Mouse (Mus musculus): ENCODE measurements around the gene Adtrp. TPM values are rescaled to one million over a fixed set of nuclear protein-coding genes. Genes with fewer than 3 reads are reported as not detected.

The Adtrp gene
- polyA plus RNA-seq (2012; rRNA removed): 48.1 and 76.9 TPM in 2 replicates

- H3K4me3 ChIP-seq (ENCODE audit: low read depth, low read length): peak within 1 kb of the TSS; percentile 52
- WGBS: 35% methylated on average over 11 of the region's 11 CpGs
- H3K4me1 ChIP-seq (ENCODE audit: control insufficient read depth, insufficient read depth, insufficient read length, low read length): peaks cover 10% of the 10 kb centered on the region; the same call in 1 of the 2 replicates
- peak within 1 kb of the TSS; percentile 81 for H3K27ac ChIP-seq (ENCODE audit: insufficient read depth, low read depth, low read length)
- TF ChIP-seq CTCF (IDR thresholded peaks at IDR 0.05; ENCODE audit: extremely low read depth, insufficient read length, insufficient replicate concordance, low read depth, low read length): no peak
- no peak for TF ChIP-seq POLR2A (IDR thresholded peaks at IDR 0.05; ENCODE audit: low read depth, low read length)
- H3K27me3 ChIP-seq (ENCODE audit: control insufficient read depth, insufficient read depth, low read length): no peaks in the 10 kb centered on the region
- no peaks in the 10 kb centered on the region for H3K36me3 ChIP-seq (ENCODE audit: control insufficient read depth, insufficient read depth, low read length)
Measured at GRCm38 (mm10) chr13:41847516-41848126, at the start of gene Adtrp. Gene Adtrp (minus strand): TSS chr13:41847684.

GRCm38 (mm10) chr13:41892016-41892415 is 44.5 kb upstream of the Adtrp start:
- WGBS: 94% methylated on average over 12 of the region's 12 CpGs
- Histone ChIP-seq H3K4me3 (ENCODE audit: low read depth, low read length) (no peak overlapping the region), H3K36me3 (ENCODE audit: control insufficient read depth, insufficient read depth, low read length) (no peaks in the 10 kb centered on the region), H3K27me3 (ENCODE audit: control insufficient read depth, insufficient read depth, low read length) (no peaks in the 10 kb centered on the region; the same call in 1 of the 2 replicates), H3K27ac (ENCODE audit: insufficient read depth, low read depth, low read length) (no peak overlapping the region), H3K4me1 (ENCODE audit: control insufficient read depth, insufficient read depth, insufficient read length, low read length) (no peaks in the 10 kb centered on the region; the same call in 1 of the 2 replicates)
- TF ChIP-seq CTCF (IDR thresholded peaks at IDR 0.05; ENCODE audit: extremely low read depth, insufficient read length, insufficient replicate concordance, low read depth, low read length) (no peak), POLR2A (IDR thresholded peaks at IDR 0.05; ENCODE audit: low read depth, low read length) (no peak)

GRCm38 (mm10) chr13:41890618-41891017 is 43.1 kb upstream of the Adtrp start:
- no peaks in the 10 kb centered on the region for H3K36me3 ChIP-seq (ENCODE audit: control insufficient read depth, insufficient read depth, low read length)
- 61% methylated on average over 4 of the region's 4 CpGs for WGBS
- TF ChIP-seq POLR2A (IDR thresholded peaks at IDR 0.05; ENCODE audit: low read depth, low read length) (no peak), CTCF (IDR thresholded peaks at IDR 0.05; ENCODE audit: extremely low read depth, insufficient read length, insufficient replicate concordance, low read depth, low read length) (no peak)
- no peak overlapping the region for H3K27ac ChIP-seq (ENCODE audit: insufficient read depth, low read depth, low read length)
- no peak overlapping the region for H3K4me3 ChIP-seq (ENCODE audit: low read depth, low read length)
- no peaks in the 10 kb centered on the region; the same call in 1 of the 2 replicates for H3K4me1 ChIP-seq (ENCODE audit: control insufficient read depth, insufficient read depth, insufficient read length, low read length)
- no peaks in the 10 kb centered on the region; the same call in 1 of the 2 replicates for H3K27me3 ChIP-seq (ENCODE audit: control insufficient read depth, insufficient read depth, low read length)

GRCm38 (mm10) chr13:41890111-41890600 is 42.7 kb upstream of the Adtrp start:
- Histone ChIP-seq H3K27me3 (ENCODE audit: control insufficient read depth, insufficient read depth, low read length) (no peaks in the 10 kb centered on the region; the same call in 1 of the 2 replicates), H3K27ac (ENCODE audit: insufficient read depth, low read depth, low read length) (no peak overlapping the region), H3K36me3 (ENCODE audit: control insufficient read depth, insufficient read depth, low read length) (no peaks in the 10 kb centered on the region), H3K4me3 (ENCODE audit: low read depth, low read length) (no peak overlapping the region), H3K4me1 (ENCODE audit: control insufficient read depth, insufficient read depth, insufficient read length, low read length) (no peaks in the 10 kb centered on the region; the same call in 1 of the 2 replicates)
- 67% methylated on average over 2 of the region's 2 CpGs for WGBS
- no peak for TF ChIP-seq POLR2A (IDR thresholded peaks at IDR 0.05; ENCODE audit: low read depth, low read length)
- no peak for TF ChIP-seq CTCF (IDR thresholded peaks at IDR 0.05; ENCODE audit: extremely low read depth, insufficient read length, insufficient replicate concordance, low read depth, low read length)

GRCm38 (mm10) chr13:41888644-41889043 is 41.2 kb upstream of the Adtrp start:
- 71% methylated on average over 2 of the region's 2 CpGs for WGBS
- Histone ChIP-seq H3K4me3 (ENCODE audit: low read depth, low read length) (no peak overlapping the region), H3K27me3 (ENCODE audit: control insufficient read depth, insufficient read depth, low read length) (no peaks in the 10 kb centered on the region; the same call in 1 of the 2 replicates), H3K27ac (ENCODE audit: insufficient read depth, low read depth, low read length) (no peak overlapping the region), H3K4me1 (ENCODE audit: control insufficient read depth, insufficient read depth, insufficient read length, low read length) (no peaks in the 10 kb centered on the region; the same call in 1 of the 2 replicates), H3K36me3 (ENCODE audit: control insufficient read depth, insufficient read depth, low read length) (no peaks in the 10 kb centered on the region)
- TF ChIP-seq CTCF (IDR thresholded peaks at IDR 0.05; ENCODE audit: extremely low read depth, insufficient read length, insufficient replicate concordance, low read depth, low read length) (no peak), POLR2A (IDR thresholded peaks at IDR 0.05; ENCODE audit: low read depth, low read length) (no peak)

GRCm38 (mm10) chr13:41886120-41886519 is 38.6 kb upstream of the Adtrp start:
- TF ChIP-seq POLR2A (IDR thresholded peaks at IDR 0.05; ENCODE audit: low read depth, low read length): no peak
- TF ChIP-seq CTCF (IDR thresholded peaks at IDR 0.05; ENCODE audit: extremely low read depth, insufficient read length, insufficient replicate concordance, low read depth, low read length): no peak
- WGBS: 80% methylated on average over 4 of the region's 4 CpGs
- H3K27me3 ChIP-seq (ENCODE audit: control insufficient read depth, insufficient read depth, low read length): no peaks in the 10 kb centered on the region; the same call in 1 of the 2 replicates

GRCm38 (mm10) chr13:41883665-41884291 is 36.3 kb upstream of the Adtrp start:
- WGBS: 42% methylated on average over 4 of the region's 4 CpGs
- TF ChIP-seq CTCF (IDR thresholded peaks at IDR 0.05; ENCODE audit: extremely low read depth, insufficient read length, insufficient replicate concordance, low read depth, low read length) (no peak), POLR2A (IDR thresholded peaks at IDR 0.05; ENCODE audit: low read depth, low read length) (no peak)

More at GRCm38 (mm10) chr13:41886120-41886519, 38.6 kb upstream of the Adtrp start:
- Histone ChIP-seq H3K27ac (ENCODE audit: insufficient read depth, low read depth, low read length) (no peak overlapping the region), H3K36me3 (ENCODE audit: control insufficient read depth, insufficient read depth, low read length) (no peaks in the 10 kb centered on the region), H3K4me1 (ENCODE audit: control insufficient read depth, insufficient read depth, insufficient read length, low read length) (no peaks in the 10 kb centered on the region; the same call in 1 of the 2 replicates), H3K4me3 (ENCODE audit: low read depth, low read length) (no peak overlapping the region)

More at GRCm38 (mm10) chr13:41883665-41884291, 36.3 kb upstream of the Adtrp start:
- no peak overlapping the region for H3K4me3 ChIP-seq (ENCODE audit: low read depth, low read length)
- H3K27me3 ChIP-seq (ENCODE audit: control insufficient read depth, insufficient read depth, low read length): no peaks in the 10 kb centered on the region
- H3K36me3 ChIP-seq (ENCODE audit: control insufficient read depth, insufficient read depth, low read length): no peaks in the 10 kb centered on the region
- H3K27ac ChIP-seq (ENCODE audit: insufficient read depth, low read depth, low read length): no peak overlapping the region
- no peaks in the 10 kb centered on the region for H3K4me1 ChIP-seq (ENCODE audit: control insufficient read depth, insufficient read depth, insufficient read length, low read length)

All from small intestine, adult 2 months (tissue).